Mouse (Mus musculus): ENCODE measurements at regions not wholly inside any gene's neighbourhood (a gene's known extent, or its start where the extent isn't known, plus 50 kb on each side); places are given as distances from the start of the nearest gene placed in this dataset.

GRCm38 (mm10) chr14:58967163-58967562, 175.5 kb downstream of the 1700129C05Rik start:
- no peak for DNase-seq (ENCODE audit: low spot score)

- DNase-seq (ENCODE audit: low spot score) = no peak
Measured at GRCm38 (mm10) chr14:58944958-58945357, 197.7 kb downstream of the 1700129C05Rik start.

- DNase-seq (ENCODE audit: low spot score) = no peak
Measured at GRCm38 (mm10) chr14:58943267-58943765, 199.4 kb downstream of the 1700129C05Rik start.

- no peak for DNase-seq (ENCODE audit: low spot score)
Measured at GRCm38 (mm10) chr14:58939086-58939485, 203.6 kb downstream of the 1700129C05Rik start.

DNA sequence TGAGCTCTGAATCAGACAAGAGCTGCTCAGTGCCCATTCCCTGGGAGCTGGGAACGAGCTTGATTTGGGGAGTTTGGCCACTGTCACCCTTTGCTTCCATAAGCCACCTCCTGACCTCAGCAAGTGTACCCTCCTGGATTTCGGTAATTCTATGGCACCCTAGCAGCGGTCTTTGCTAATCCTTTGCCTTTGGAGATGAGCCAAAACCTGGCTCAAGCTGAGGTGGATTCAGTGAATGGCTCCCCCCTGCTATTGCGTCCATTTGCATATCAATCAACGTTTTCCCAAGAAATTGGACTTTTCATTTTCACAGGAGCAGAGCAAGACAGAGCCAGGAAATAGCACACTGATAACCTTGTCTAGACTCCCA, 204.1 kb downstream of the 1700129C05Rik start:
- DNase-seq (ENCODE audit: low spot score) = no peak

GRCm38 (mm10) chr14:58937791-58938600, 204.7 kb downstream of the 1700129C05Rik start:
- peak; percentile 10 for DNase-seq (ENCODE audit: low spot score)

GRCm38 (mm10) chr14:58937331-58937730, 205.4 kb downstream of the 1700129C05Rik start:
- peak; percentile 7 for DNase-seq (ENCODE audit: low spot score)

DNA sequence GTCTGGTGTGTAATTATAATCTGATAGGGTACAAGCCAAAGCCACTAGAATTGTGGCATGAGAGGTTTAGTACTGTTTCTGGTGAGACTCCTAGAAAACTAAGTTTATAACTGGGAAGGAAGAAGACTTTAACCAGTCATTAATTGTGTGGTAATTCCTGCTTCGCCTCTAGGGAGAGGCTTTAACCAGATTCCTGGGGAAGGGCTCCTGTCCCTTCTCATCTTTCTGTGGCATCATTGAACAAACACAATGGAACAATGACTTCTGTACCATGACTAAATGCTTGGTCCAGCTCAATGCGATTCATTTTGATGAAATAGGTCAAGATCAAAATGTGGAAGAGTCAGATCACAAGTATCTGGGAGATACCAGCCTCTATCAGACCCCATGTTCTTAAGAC, 206.6 kb downstream of the 1700129C05Rik start:
- no peak for DNase-seq (ENCODE audit: low spot score)

GRCm38 (mm10) chr14:58917853-58918252, 224.8 kb downstream of the 1700129C05Rik start:
- no peak for DNase-seq (ENCODE audit: low spot score)

GRCm38 (mm10) chr14:58917228-58917627, 225.5 kb downstream of the 1700129C05Rik start:
- no peak for DNase-seq (ENCODE audit: low spot score)

GRCm38 (mm10) chr14:58914937-58915336, 227.8 kb downstream of the 1700129C05Rik start:
- no peak for DNase-seq (ENCODE audit: low spot score)

- DNase-seq (ENCODE audit: low spot score) = no peak
Measured at GRCm38 (mm10) chr14:58910846-58911245, 231.8 kb downstream of the 1700129C05Rik start.

DNA sequence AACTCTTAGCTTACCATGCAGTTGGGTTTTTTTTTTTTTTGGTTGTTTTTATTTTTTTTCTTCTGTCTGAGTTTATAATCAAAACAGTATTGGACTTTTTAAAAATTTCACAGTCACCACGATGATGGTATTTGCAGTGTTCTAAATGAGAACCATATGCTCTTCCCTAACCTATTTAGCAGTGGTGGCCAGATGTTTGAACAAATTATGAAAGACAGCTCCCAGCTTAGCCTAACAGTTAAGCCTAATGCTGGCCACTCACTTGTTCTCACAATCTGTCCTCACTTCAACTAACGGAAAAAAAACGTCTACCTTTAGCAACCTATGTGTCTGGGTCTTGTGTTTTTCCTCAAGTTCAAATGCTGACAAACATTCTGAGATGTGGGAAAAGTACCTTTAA, 234.8 kb downstream of the 1700129C05Rik start:
- DNase-seq (ENCODE audit: low spot score) = no peak

GRCm38 (mm10) chr14:58907359-58907758, 235.3 kb downstream of the 1700129C05Rik start:
- no peak for DNase-seq (ENCODE audit: low spot score)

- DNase-seq (ENCODE audit: low spot score) = no peak
Measured at GRCm38 (mm10) chr14:58906631-58907030, 236.1 kb downstream of the 1700129C05Rik start.

DNA sequence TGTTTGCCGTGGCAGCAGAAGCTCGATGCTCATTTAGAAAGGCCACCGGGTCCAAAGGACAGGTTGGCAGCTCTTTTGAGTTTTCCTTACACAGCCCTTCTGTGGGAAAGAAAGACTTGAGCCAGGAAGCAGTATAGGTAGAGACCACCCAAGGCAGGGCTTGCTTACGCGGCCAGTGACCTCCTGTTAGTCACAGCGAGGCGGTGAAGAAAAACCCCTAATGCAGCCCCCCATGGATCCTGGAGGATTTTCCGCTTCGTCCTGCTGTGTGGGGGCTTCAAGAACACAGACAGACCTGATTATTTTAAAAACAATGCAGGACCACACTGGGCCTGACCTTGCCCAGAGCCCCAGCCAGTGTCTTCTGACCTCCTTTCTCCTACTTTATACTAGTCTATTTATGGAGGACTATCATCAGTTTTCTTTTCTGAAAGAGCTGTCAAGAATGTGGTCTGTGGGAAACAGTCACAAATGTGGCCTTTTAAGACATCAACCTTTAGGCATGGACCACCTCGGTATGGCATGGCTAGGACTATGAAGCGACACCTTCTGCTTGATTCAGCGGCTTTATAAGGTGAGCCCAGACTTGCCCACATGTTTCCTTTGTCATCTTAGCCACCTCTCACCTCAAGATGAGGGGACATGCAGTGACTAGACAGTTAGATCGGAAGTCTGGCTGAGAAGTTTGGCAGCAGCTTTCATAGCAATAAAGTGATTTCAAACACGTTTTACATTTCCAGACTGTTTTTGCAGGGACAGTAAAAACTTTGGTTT, 274.3 kb downstream of the 1700129C05Rik start:
- no peak for DNase-seq (ENCODE audit: low spot score)

- no peak for DNase-seq (ENCODE audit: low spot score)
Measured at GRCm38 (mm10) chr14:58867396-58868107, 275.1 kb downstream of the 1700129C05Rik start.

DNA sequence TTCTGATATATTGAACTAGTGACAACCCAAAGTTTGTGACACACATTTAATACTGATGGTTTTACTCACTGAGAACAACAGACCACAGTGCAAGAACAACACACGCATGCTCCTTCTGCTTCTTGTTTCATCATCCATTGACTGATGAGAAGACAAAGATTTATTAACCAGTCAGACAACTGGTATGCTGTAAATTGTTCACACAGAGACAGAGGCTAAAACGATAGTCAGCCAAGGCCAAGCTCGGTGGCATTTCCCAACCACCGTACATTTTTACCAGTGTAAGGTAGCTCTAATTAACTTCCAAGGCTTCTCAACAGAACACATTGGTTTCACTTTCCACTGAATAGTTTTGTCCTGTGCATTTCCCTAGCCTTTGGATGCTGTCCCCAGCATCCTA, 287.8 kb downstream of the 1700129C05Rik start:
- no peak for DNase-seq (ENCODE audit: low spot score)

GRCm38 (mm10) chr14:58844565-58844964, 298.1 kb downstream of the 1700129C05Rik start:
- no peak for DNase-seq (ENCODE audit: low spot score)

- no peak for DNase-seq (ENCODE audit: low spot score)
Measured at GRCm38 (mm10) chr14:58842196-58842886, 300.4 kb downstream of the 1700129C05Rik start.

GRCm38 (mm10) chr14:58822938-58823337, 319.8 kb downstream of the 1700129C05Rik start:
- no peak for DNase-seq (ENCODE audit: low spot score)
